Mouse (Mus musculus): ENCODE measurements at regions not wholly inside any gene's neighbourhood (a gene's known extent, or its start where the extent isn't known, plus 50 kb on each side); places are given as distances from the start of the nearest gene placed in this dataset.

DNA sequence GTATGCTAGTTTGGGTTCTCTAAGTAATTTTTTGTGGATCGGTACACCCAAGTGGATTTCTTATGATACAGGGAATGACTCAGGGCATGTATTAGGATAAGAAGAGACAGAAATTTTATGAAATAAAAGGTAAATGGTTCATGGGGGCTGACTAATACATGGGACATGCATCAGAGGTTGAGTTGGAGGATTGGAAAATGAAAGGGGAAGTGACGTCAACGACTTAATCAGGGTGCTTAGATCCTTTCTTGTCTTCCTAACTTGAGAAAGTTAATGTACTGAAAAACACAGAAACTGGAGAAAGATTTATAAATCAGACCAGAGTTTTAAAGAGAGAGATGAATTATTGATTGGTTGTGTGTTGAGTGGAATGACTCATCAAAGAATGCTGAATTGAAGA lies 193.8 kb downstream of the Rassf9 start:
- intact Hi-C loops (cut with DNase I), result no loop called here

GRCm38 (mm10) chr10:102694810-102695209 lies 182.8 kb downstream of the Rassf9 start:
- intact Hi-C loops (cut with DNase I), result no loop called here

GRCm38 (mm10) chr10:102689966-102690365 lies 177.9 kb downstream of the Rassf9 start:
- intact Hi-C loops (cut with DNase I), result no loop called here

DNA sequence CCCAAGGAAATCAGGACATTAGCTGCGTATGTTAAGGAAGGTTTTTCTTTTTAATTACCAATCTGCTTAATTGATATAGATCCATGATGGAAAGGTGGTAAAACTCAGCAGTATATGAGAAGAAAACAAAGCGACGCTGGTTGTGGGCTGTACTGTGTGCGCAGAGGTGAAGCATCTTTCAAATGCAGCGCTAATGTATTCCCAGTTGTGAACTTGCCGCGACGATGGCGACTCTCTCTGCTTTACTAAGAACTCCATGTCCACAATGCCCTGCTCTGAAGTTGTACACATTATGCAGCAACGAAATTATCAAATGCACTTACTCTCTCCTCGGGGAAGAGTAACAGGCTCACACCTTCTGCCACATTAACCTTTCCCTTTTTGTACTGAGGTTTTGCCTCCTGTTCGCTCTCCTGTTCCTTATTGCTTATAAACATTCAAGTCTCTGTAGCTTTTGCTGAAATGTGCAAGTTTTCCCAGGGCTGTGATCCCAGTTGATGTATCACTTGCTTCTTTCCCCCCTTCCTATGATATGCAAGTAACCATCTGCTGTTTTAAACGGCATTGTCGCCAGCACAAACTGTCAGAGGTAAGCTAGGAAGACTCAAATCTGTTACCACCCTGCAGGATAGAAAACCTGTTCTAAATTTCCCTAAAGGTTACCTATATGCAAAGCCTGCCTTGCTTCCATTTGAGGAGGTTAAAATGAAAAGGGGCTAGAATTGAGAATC lies 174.8 kb downstream of the Rassf9 start:
- intact Hi-C loops (cut with DNase I), result no loop called here

DNA sequence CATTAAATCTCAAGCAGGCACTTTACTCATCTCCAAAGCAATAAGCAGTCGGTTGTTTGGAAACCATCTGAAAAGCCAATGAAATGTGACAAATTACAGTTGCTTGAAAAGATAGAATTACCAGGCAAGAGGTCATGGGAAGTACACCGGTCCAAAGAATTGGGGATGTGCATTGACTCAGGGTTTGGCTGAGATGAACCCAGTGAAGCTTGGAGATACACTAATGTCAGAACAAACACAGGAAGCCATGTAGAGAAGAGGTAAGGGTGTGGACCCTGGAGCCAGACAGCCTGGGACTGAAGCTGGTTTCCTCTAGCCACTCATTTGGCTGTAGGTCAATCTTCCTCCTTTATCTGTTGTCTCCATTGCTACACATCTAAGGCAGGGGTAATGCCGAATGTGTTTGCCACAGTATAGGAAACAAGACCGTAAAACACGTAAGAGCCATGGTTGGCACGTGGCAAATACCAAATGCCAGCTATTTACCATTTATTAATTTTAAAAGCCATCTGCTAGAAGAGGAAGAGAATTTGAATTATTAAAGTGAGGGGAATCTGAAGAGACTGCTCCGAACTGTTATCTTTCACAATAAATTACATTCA lies 173.9 kb downstream of the Rassf9 start:
- intact Hi-C loops (cut with DNase I), result no loop called here

GRCm38 (mm10) chr10:102667359-102667758 lies 155.3 kb downstream of the Rassf9 start:
- intact Hi-C loops (cut with DNase I), result no loop called here

DNA sequence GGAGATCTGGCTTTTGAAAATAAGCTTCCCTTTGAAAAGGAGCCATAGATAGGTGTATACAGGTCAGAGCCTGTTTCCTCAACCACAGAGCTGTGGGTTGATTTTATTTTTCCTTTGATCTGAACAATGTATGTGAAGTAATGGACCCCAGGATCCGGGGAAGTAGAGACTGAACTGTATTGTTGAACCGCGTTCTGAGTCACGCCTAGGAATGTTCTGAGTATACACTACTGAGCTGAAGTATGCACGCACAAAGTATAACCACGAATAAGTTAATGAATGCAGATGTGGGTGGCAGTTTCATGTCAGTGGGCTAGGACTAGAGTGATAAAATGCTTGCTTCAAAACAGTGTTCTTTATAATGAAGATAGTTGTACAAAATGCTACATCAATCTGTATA lies 147.7 kb downstream of the Rassf9 start:
- intact Hi-C loops (cut with DNase I), result no loop called here

- intact Hi-C loops (cut with DNase I), result no loop called here
Measured at GRCm38 (mm10) chr10:102636507-102636906, 124.5 kb downstream of the Rassf9 start.

DNA sequence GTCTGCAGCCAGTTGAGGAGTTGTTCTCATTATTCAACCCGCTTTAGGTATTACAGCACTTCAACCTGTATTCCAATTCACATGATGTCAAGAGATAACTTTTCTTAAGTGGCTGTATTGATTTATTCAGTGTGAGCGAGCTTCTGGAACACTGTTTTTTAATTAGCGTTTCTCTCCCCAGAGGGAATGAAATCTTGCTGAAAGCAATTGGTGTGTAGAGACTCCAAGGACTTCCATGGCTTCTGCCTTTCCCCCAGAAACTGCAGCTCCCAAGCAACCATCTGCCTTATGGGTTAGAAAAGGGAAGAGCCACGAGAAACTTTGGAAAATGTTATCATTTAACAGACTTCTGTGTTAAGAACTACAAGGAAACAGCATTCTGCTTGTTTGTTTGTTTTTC lies 121.4 kb downstream of the Rassf9 start:
- intact Hi-C loops (cut with DNase I), result no loop called here

DNA sequence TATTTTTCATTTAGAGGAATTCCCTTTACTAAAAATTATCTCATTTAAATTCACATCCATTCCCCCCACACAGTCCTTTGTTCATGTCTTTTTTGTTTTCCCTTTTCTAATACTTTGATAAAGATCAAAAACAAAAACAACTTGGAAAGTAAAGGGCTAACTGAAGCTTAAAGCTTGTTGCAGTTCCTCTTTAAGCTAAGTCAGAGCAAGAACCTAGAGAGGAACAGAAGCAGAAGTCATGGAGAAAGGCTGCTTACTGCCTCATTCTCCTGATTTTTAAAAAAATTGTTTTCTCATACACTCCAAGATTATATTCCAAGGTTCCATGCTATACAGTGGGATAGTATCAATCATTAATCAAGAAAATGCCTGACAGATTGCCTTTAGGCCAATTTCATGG lies 116.6 kb downstream of the Rassf9 start:
- intact Hi-C loops (cut with DNase I), result no loop called here

GRCm38 (mm10) chr10:102623895-102624294 lies 111.9 kb downstream of the Rassf9 start:
- intact Hi-C loops (cut with DNase I), result no loop called here

- intact Hi-C loops (cut with DNase I), result no loop called here
Measured at GRCm38 (mm10) chr10:102622583-102623008, 110.6 kb downstream of the Rassf9 start.

- intact Hi-C loops (cut with DNase I), result no loop called here
Measured at GRCm38 (mm10) chr10:102618711-102619110, 106.7 kb downstream of the Rassf9 start.

DNA sequence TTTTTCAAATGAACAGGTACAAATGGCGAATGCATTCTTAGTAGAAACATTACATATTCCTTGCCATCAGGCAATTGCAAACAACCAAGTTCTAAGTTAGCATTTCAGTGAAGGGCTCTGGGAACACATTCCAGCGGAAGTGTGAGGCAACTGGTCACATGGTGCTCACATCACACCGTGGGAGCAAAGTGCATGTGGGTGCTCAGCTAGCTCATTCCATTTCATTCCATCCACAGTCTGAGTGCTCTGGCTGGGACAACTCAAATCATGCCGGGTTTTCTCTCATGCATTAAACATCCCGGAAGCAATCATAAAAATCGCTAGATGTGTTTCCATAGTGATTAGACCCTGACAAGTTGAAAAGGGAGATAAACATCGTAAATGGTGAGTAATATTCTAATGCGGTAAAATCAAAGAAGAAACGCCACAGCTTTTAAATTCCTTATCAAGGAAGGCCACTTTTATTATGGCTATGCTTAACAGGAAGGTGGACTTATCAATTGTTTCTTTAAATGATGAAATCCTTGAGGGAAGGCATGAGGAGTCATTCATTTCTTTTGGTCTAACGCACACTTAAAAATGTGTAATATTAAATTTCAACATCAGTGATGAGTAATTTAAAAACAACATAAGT lies 104.1 kb downstream of the Rassf9 start:
- intact Hi-C loops (cut with DNase I), result no loop called here

All from adrenal gland (tissue).